Mouse (Mus musculus) midbrain, embryonic 14.5 days (tissue): ENCODE results near the gene Lap3. TPM values are rescaled to one million over a fixed set of nuclear protein-coding genes. Genes with fewer than 3 reads are reported as not detected.
A peak's percentile ranks its signal among the peaks of the same experiment; 100 is the strongest.

Experiments used
- ATAC-seq: fragments of 200-750 bp; cut with Nextera tagmentation; 2 replicates; pipeline ENCODE4 v1.8.0; 2017; ENCODE audit warnings: moderate number of reproducible peaks, moderate library complexity; ENCODE audit not compliant: low FRiP score, low TSS enrichment
- DNase-seq: peaks from one replicate; pipeline ENCODE4 v3.0.0-alpha.2; 2015
- H3K27ac ChIP-seq: fragments of 300-500 bp; sonication (generic); replicated peaks from 2 replicates; pipeline ENCODE4 v1.5.1; 2014; ENCODE audit warnings: mild to moderate bottlenecking, low read depth, low read length, moderate library complexity
- H3K27me3 ChIP-seq: fragments of 300-500 bp; sonication (generic); 2 replicates; pipeline ENCODE4 v1.6.1; 2014; ENCODE audit warnings: low read length, control low read depth, mixed read lengths; ENCODE audit not compliant: control insufficient read depth, insufficient read depth
- H3K36me3 ChIP-seq: fragments of 300-500 bp; sonication (generic); 2 replicates; pipeline ENCODE4 v1.6.1; 2014; ENCODE audit warnings: low read length, control low read depth; ENCODE audit not compliant: control insufficient read depth, insufficient read depth
- H3K4me1 ChIP-seq: fragments of 300-500 bp; sonication (generic); 2 replicates; pipeline ENCODE4 v1.6.1; 2014; ENCODE audit warnings: mild to moderate bottlenecking, antibody characterized with exemption, low read length, control low read depth; ENCODE audit not compliant: control insufficient read depth, insufficient read depth
- H3K4me2 ChIP-seq: fragments of 300-500 bp; sonication (generic); 2 replicates; pipeline ENCODE4 v1.6.1; 2014; ENCODE audit warnings: mild to moderate bottlenecking, low read length, moderate library complexity
- H3K4me3 ChIP-seq: fragments of 300-500 bp; sonication (generic); replicated peaks from 2 replicates; pipeline ENCODE4 v1.5.1; 2014; ENCODE audit warnings: low read depth, low read length
- H3K9ac ChIP-seq: fragments of 300-500 bp; sonication (generic); replicated peaks from 2 replicates; pipeline ENCODE4 v1.6.1; 2014; ENCODE audit warnings: mild to moderate bottlenecking, low read length, moderate library complexity
- H3K9me3 ChIP-seq: fragments of 300-500 bp; sonication (generic); 2 replicates; pipeline ENCODE4 v1.6.1; 2016; ENCODE audit warnings: low read length, control low read depth, mixed read lengths; ENCODE audit not compliant: control insufficient read depth
- WGBS: fragments of 180-500 bp; shearing (Covaris S2); extraction: QIAGEN DNeasy Blood & Tissue Kit; methylation state at CpG from one replicate; pipeline ENCODE4 v1.1.7; 2014; 5-methylcytosine and 5-hydroxymethylcytosine counted together
- polyA plus RNA-seq: library from polyadenylated mRNA; unstranded; fragments of >200 nt; fragmentation: Nextera tagmentation; extraction: Ambion mirVana; gene quantifications from 2 replicates; pipeline ENCODE4 v1.2.1, GENCODE M21; 2014

Gene Lap3
- polyA plus RNA-seq, 1 experiment from 2014 or later = 36.3 TPM

- H3K9ac ChIP-seq = no peak overlapping the region
- no peak overlapping the region for H3K27ac ChIP-seq
- 94% methylated on average over 3 of the region's 3 CpGs for WGBS
- DNase-seq (no peak), ATAC-seq (no peak)
- H3K4me2 ChIP-seq = no peak overlapping the region
- H3K36me3 ChIP-seq = peaks cover 59% of the 10 kb centered on the region
- H3K27me3 ChIP-seq = no peaks in the 10 kb centered on the region
- H3K9me3 ChIP-seq = no peaks in the 10 kb centered on the region
- H3K4me1 ChIP-seq = no peaks in the 10 kb centered on the region
- H3K4me3 ChIP-seq = no peak overlapping the region
Measured at GRCm38 (mm10) chr5:45529696-45530095, 36.5 kb downstream of the Lap3 start.

- no peak overlapping the region for H3K4me3 ChIP-seq
- no peaks in the 10 kb centered on the region for H3K4me1 ChIP-seq
- H3K9ac ChIP-seq = no peak overlapping the region
- 7% methylated on average over 15 of the region's 17 CpGs for WGBS
- ATAC-seq = peak; percentile 64; the same call in 1 of the 2 replicates
- peak; percentile 70 for DNase-seq
- H3K4me2 ChIP-seq = peak overlapping the region; percentile 4; the same call in 1 of the 2 replicates
- peaks cover 15% of the 10 kb centered on the region for H3K36me3 ChIP-seq
- no peak overlapping the region for H3K27ac ChIP-seq
- H3K9me3 ChIP-seq = no peaks in the 10 kb centered on the region
- H3K27me3 ChIP-seq = no peaks in the 10 kb centered on the region
Measured at GRCm38 (mm10) chr5:45534319-45535098, 41.3 kb downstream of the Lap3 start.

- Histone ChIP-seq H3K9ac (no peak overlapping the region), H3K36me3 (peaks cover 10% of the 10 kb centered on the region), H3K9me3 (no peaks in the 10 kb centered on the region), H3K27me3 (no peaks in the 10 kb centered on the region), H3K4me2 (no peak overlapping the region), H3K4me3 (no peak overlapping the region), H3K4me1 (no peaks in the 10 kb centered on the region), H3K27ac (no peak overlapping the region)
- WGBS = 70% methylated on average over 4 of the region's 4 CpGs
- ATAC-seq (no peak), DNase-seq (no peak)
Measured at GRCm38 (mm10) chr5:45535177-45535576, 42.0 kb downstream of the Lap3 start.

GRCm38 (mm10) chr5:45539502-45539901, 46.3 kb downstream of the Lap3 start:
- Histone ChIP-seq H3K4me3 (no peak overlapping the region), H3K27ac (no peak overlapping the region), H3K9me3 (no peaks in the 10 kb centered on the region), H3K36me3 (no peaks in the 10 kb centered on the region), H3K4me2 (no peak overlapping the region), H3K4me1 (no peaks in the 10 kb centered on the region), H3K9ac (no peak overlapping the region), H3K27me3 (no peaks in the 10 kb centered on the region)
- DNase-seq (peak; percentile 4), ATAC-seq (no peak)
- 68% methylated on average over 10 of the region's 10 CpGs for WGBS

DNA sequence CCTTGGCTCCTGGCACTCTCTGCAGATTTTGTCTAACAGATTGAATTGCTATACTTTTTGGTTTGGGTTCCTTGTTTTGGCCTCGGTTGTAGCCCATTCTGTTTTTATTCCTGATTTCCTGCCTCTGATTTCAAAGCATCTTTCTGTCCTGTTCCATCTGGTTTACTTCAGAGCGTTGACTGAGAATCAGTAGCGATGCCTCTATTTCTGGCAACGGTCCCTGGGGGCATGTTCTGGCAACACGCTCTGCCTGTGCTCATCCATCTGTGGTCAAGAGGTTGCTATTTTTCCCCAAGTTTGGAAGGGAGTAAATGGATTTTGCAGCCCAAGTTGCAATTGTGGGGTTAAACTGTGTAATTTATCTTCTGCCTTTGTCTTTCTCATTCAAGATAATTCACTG, 50.2 kb downstream of the Lap3 start:
- Histone ChIP-seq H3K27me3 (no peaks in the 10 kb centered on the region), H3K4me2 (no peak overlapping the region), H3K4me3 (no peak overlapping the region), H3K4me1 (no peaks in the 10 kb centered on the region), H3K9me3 (no peaks in the 10 kb centered on the region), H3K36me3 (no peaks in the 10 kb centered on the region), H3K9ac (no peak overlapping the region), H3K27ac (no peak overlapping the region)
- DNase-seq (peak; percentile 9), ATAC-seq (no peak)
- WGBS = 83% methylated on average over 5 of the region's 5 CpGs

- Histone ChIP-seq H3K4me3 (no peak overlapping the region), H3K27ac (no peak overlapping the region), H3K27me3 (no peaks in the 10 kb centered on the region), H3K36me3 (no peaks in the 10 kb centered on the region), H3K4me1 (no peaks in the 10 kb centered on the region), H3K9ac (no peak overlapping the region), H3K9me3 (no peaks in the 10 kb centered on the region), H3K4me2 (no peak overlapping the region)
- 87% methylated on average over 1 of the region's 1 CpGs for WGBS
- ATAC-seq (no peak), DNase-seq (no peak)
Measured at GRCm38 (mm10) chr5:45549586-45549985, 56.4 kb downstream of the Lap3 start.

Other genes with a start within 250 kb of the Lap3 start
- 86.8 and 102 TPM in 2 replicates for gene Qdpr, start 43.1 kb upstream of the Lap3 start, polyA plus RNA-seq
- not detected in 2 replicates for gene Clrn2, start 39.6 kb upstream of the Lap3 start, polyA plus RNA-seq
- gene Med28, start 26.9 kb downstream of the Lap3 start, polyA plus RNA-seq = 288 and 301 TPM in 2 replicates
- gene Fam184b, start 146.2 kb downstream of the Lap3 start, polyA plus RNA-seq = 3.8 and 4.5 TPM in 2 replicates
- gene Ncapg, start 176.5 kb downstream of the Lap3 start, polyA plus RNA-seq = 6.5 and 13.3 TPM in 2 replicates